Mouse (Mus musculus) limb, embryonic 10.5 days (tissue): Measurements from ENCODE around the gene Tfap2a. TPM values are rescaled to one million over a fixed set of nuclear protein-coding genes. Genes with fewer than 3 reads are reported as not detected.

ENCODE experiments used
- DNase-seq: peaks from one replicate; pipeline ENCODE4 v3.0.0-alpha.2; 2017; ENCODE audit warnings: low spot score
- H3K27ac ChIP-seq: fragments of 300-500 bp; sonication (generic); 2 replicates; pipeline ENCODE4 v1.5.1; 2016; ENCODE audit warnings: mild to moderate bottlenecking
- H3K27me3 ChIP-seq: fragments of 300-500 bp; sonication (generic); 2 replicates; pipeline ENCODE4 v1.6.1; 2016; ENCODE audit warnings: low read depth, mild to moderate bottlenecking; ENCODE audit not compliant: poor library complexity, severe bottlenecking
- H3K36me3 ChIP-seq: fragments of 300-500 bp; sonication (generic); 2 replicates; pipeline ENCODE4 v1.6.1; 2016; ENCODE audit warnings: mild to moderate bottlenecking, moderate library complexity
- H3K4me1 ChIP-seq: fragments of 300-500 bp; sonication (generic); 2 replicates; pipeline ENCODE4 v1.6.1; 2016
- H3K4me3 ChIP-seq: fragments of 300-500 bp; sonication (generic); 2 replicates; pipeline ENCODE4 v1.5.1; 2016; ENCODE audit warnings: mild to moderate bottlenecking, moderate library complexity
- H3K9me3 ChIP-seq: fragments of 300-500 bp; sonication (generic); replicated peaks from 2 replicates; pipeline ENCODE4 v1.6.1; 2016; ENCODE audit warnings: mild to moderate bottlenecking
- WGBS: fragments of 180-500 bp; shearing (Covaris S2); methylation state at CpG from one replicate; pipeline ENCODE4 v1.1.7; 2016; 5-methylcytosine and 5-hydroxymethylcytosine counted together
- polyA plus RNA-seq: library from polyadenylated mRNA; unstranded; fragments of >200 nt; fragmentation: Nextera tagmentation; extraction: Ambion mirVana; gene quantifications from 2 replicates; pipeline ENCODE4 v1.2.1, GENCODE M21; 2016

Tfap2a gene
- polyA plus RNA-seq, 1 experiment from 2014 or later: 6.9 TPM

DNA sequence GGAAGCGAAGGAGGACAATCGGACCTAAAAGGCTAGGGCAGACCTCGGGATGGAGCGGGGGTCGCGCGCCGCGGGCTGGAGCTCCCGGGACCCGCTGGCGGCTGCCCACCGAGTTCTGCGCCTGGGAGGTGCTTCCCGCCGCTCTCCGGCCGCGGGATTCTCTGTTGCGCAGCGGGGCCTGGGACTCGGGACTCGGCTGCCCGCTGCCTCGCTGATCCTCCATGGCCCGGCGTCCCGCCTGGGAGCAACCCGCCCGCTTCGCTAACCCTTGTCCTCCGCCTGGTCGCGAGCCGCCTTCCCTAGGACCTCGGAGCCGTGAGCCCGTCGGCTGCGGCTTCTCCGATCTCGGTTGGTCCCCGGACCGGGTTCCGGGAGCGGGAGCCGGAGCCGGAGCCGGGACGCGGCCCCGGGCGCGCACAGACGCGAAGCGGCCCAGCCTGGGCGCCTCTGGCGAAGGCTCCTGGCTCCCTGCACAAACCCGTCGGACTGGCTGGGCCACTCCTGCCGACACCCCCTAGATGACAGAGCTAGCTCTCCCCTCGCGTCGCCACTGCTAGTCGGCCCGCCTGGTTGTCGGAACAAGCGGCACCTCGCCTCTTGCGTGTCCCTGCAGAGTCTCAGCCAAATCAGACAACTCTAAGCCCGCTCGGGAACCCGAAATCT, 6.9 kb downstream of the Tfap2a start:
- H3K27me3 ChIP-seq: peaks cover 83% of the 10 kb centered on the region
- under 1% methylated on average over 73 of the region's 74 CpGs for WGBS

DNA sequence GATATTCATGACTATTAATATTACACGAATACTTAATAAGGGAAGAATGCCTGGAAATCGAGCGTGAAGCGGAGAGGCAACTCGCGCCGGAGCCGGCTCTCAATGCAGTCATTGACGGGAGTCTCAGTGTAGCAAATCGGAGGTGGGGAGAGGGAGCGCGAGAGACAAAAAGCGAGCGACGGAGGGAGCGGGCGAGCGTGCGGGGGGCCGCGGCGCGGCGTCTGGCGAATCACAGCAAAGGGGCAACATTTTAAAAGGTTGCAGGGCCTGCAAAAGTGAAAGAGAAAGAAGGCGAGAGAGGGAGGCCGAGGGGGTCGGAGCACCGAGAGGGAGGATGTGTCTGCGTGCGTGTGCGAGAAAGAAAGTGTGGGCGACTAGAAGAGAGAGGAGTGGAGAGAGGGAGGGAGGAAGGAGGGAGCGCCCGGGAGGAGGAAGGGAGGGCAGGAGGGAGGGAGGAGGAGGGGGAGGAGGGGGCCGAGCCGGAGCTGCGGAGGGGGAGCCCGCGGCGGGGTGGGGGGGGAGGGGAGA, 7.5 kb downstream of the Tfap2a start:
- WGBS: under 1% methylated on average over 37 of the region's 41 CpGs

More for the DNA sequence above, 6.9 kb downstream of the Tfap2a start:
- Histone ChIP-seq H3K36me3 (no peaks in the 10 kb centered on the region), H3K4me1 (peaks cover 74% of the 10 kb centered on the region), H3K4me3 (peak overlapping the region; percentile 71), H3K9me3 (no peaks in the 10 kb centered on the region), H3K27ac (peak overlapping the region; percentile 96)
- peak; percentile 86 for DNase-seq

GRCm38 (mm10) chr13:40729592-40730431, 8.4 kb downstream of the Tfap2a start:
- Histone ChIP-seq H3K4me1 (peaks cover 76% of the 10 kb centered on the region), H3K27me3 (peaks cover 81% of the 10 kb centered on the region), H3K9me3 (no peaks in the 10 kb centered on the region), H3K4me3 (peak overlapping the region; percentile 71), H3K36me3 (no peaks in the 10 kb centered on the region), H3K27ac (peak overlapping the region; percentile 96)
- DNase-seq: peak; percentile 74
- under 1% methylated on average over 52 of the region's 52 CpGs for WGBS

More for the DNA sequence above, 7.5 kb downstream of the Tfap2a start:
- Histone ChIP-seq H3K4me3 (peak overlapping the region; percentile 71), H3K9me3 (no peaks in the 10 kb centered on the region), H3K27me3 (peaks cover 81% of the 10 kb centered on the region), H3K36me3 (no peaks in the 10 kb centered on the region), H3K4me1 (peaks cover 74% of the 10 kb centered on the region), H3K27ac (peak overlapping the region; percentile 96)
- DNase-seq: peak; percentile 84

DNA sequence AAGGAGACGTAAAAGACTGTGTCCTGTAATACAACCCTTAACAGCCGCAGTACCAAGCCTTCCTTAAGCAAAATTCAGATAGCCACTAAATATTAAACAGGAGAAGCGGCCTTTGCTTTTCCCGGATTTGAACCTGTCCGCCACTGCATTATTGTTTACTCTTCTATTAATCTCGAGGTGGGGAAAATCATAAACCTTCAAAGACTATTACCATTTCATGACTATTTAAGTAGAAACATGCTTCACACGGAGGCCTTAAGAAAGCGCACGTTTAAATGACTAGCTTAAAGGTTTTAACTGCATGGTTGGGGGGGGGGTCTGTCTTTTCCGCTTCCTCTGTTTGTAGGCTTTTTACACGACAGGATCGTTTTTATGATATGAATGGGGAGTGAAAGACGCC, 9.1 kb downstream of the Tfap2a start:
- H3K36me3 ChIP-seq: no peaks in the 10 kb centered on the region
- peak; percentile 36 for DNase-seq
- H3K4me3 ChIP-seq: peak overlapping the region; percentile 71
- peaks cover 80% of the 10 kb centered on the region for H3K27me3 ChIP-seq
- WGBS: under 1% methylated on average over 13 of the region's 13 CpGs
- H3K4me1 ChIP-seq: peaks cover 69% of the 10 kb centered on the region
- peak overlapping the region; percentile 96 for H3K27ac ChIP-seq
- no peaks in the 10 kb centered on the region for H3K9me3 ChIP-seq

DNA sequence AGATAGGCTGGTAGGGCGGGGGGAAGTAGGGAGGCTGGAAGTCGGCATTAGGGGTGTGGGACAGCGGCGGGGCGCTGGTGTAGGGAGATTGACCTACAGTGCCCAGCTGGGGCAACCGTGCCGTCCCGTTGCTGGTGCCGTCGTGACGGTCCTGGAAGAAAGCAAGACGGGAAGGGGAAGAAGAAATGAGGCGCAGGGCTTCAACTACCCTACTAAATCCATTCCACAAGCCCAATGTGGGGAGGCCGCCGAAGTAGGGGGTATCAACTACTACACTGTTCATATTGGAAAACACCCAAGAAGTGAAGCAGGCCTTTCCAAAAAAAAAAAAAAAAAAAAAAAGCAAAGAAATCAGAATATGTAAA, 9.6 kb downstream of the Tfap2a start:
- Histone ChIP-seq H3K27ac (peak overlapping the region; percentile 96), H3K4me3 (peak overlapping the region; percentile 71), H3K9me3 (no peaks in the 10 kb centered on the region), H3K36me3 (no peaks in the 10 kb centered on the region), H3K4me1 (peaks cover 68% of the 10 kb centered on the region), H3K27me3 (peaks cover 80% of the 10 kb centered on the region)
- DNase-seq: no peak
- WGBS: 2% methylated on average over 15 of the region's 15 CpGs

- under 1% methylated on average over 42 of the region's 42 CpGs for WGBS
- peak overlapping the region; percentile 96 for H3K27ac ChIP-seq
- H3K4me3 ChIP-seq: peak overlapping the region; percentile 71
- H3K4me1 ChIP-seq: peaks cover 68% of the 10 kb centered on the region
- H3K27me3 ChIP-seq: peaks cover 78% of the 10 kb centered on the region
- H3K36me3 ChIP-seq: no peaks in the 10 kb centered on the region
- peak; percentile 73 for DNase-seq
- no peaks in the 10 kb centered on the region for H3K9me3 ChIP-seq
These were observed 10.2 kb downstream of the Tfap2a start for GRCm38 (mm10) chr13:40727731-40728625.

DNA sequence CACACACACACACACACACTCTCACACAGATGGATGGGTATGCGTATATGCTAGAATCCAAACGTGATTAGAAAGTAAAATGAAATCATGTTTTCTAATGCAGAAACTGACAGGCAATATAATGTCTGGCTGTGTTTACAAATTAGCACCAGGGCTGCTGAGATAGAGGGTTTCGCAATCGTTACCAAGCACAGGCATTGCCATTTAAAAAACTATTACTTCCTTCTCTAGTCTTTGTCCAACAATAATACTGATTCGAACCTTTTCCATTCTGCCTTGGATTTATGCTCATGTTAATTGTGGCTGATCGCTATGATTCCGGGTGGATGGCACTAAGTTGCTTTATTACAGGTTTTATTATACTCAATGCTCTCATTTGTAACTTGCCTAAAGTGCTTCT, 12.3 kb downstream of the Tfap2a start:
- Histone ChIP-seq H3K27me3 (peaks cover 58% of the 10 kb centered on the region), H3K9me3 (no peaks in the 10 kb centered on the region), H3K27ac (no peak overlapping the region; the same call in 1 of the 2 replicates), H3K4me3 (peak overlapping the region; percentile 33), H3K4me1 (peaks cover 66% of the 10 kb centered on the region), H3K36me3 (no peaks in the 10 kb centered on the region)
- peak; percentile 30 for DNase-seq
- WGBS: 6% methylated on average over 7 of the region's 7 CpGs

DNA sequence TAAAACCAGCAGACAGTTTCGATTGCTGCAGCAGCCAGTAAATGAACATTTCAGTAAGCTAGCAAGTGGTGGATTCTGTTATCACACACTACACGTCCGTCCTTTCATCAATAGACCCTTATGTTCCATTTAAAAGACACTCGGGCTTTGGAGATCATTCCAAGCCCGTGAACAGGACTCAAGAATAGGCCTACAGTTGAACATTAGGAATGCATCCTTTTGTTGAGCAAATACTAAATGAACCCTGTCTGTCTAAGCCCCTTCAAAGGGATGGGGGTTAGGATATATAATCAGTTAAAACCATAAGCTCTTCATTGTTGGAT, 14.6 kb downstream of the Tfap2a start:
- Histone ChIP-seq H3K27ac (peak overlapping the region; percentile 80), H3K36me3 (no peaks in the 10 kb centered on the region), H3K9me3 (no peaks in the 10 kb centered on the region), H3K27me3 (peaks cover 47% of the 10 kb centered on the region), H3K4me1 (peaks cover 79% of the 10 kb centered on the region), H3K4me3 (peak overlapping the region; percentile 56)
- 8% methylated on average over 5 of the region's 5 CpGs for WGBS
- no peak for DNase-seq

DNA sequence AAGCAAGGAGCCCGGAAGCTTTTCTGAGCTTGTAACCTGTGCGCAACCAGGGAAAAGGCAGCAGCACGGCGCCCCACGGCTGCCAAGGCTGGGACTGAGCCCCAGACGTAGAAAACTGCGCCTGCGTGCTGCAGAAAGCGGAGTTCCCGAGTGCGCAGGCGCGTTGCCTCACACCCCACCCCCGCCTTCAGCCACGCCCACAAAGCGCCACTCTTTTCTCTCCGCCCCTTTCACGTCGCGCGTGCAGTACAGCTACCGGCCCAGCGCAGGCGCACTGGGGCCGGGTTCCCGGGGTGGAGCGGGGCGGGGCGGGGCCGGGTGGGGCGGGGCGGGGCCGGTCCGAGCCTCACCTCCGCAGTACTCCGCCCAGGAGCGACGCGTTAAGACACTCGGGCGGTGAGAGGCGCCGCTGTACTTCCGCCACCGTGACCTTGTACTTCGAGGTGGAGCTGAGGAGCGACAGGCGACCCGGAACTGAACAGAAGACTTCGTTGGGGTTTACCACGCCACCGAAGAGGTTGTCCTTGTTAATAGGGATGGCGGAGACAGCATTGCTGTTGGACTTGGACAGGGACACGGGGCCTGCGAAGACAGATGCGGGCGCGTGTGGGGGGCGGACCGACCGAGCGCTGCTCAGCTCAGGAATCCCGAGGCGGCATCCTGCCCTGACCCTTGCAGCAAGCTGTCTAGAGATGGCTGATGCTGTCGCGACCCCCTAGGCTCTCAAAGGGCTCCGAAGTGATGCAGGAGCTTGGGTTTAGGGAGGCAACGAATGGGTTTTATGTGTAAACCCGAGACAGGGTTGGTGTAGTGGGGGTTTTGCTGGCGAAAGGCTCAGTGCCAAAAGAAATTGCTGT, 15.2 kb downstream of the Tfap2a start:
- under 1% methylated on average over 70 of the region's 70 CpGs for WGBS
- peaks cover 79% of the 10 kb centered on the region for H3K4me1 ChIP-seq
- peak overlapping the region; percentile 56 for H3K4me3 ChIP-seq
- DNase-seq: peak; percentile 99
- H3K27ac ChIP-seq: peak overlapping the region; percentile 80
- peaks cover 47% of the 10 kb centered on the region for H3K27me3 ChIP-seq
- no peaks in the 10 kb centered on the region for H3K36me3 ChIP-seq
- H3K9me3 ChIP-seq: no peaks in the 10 kb centered on the region

DNA sequence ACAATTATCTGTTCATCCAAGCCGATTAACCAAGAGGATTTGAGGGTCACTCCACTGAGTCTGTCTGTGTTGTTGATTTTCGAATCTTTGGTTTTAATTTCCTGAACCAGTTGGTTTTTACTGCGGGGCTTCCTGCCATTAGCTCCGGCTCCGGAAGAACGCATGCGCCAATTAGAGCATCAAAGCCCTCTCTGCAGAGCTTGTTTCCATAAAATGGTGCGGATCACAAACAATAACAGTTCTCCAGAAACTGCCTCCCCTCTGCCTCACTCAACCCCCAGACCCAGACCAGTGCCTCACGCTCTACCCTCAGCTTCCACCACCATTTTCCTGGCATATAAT, 18.5 kb downstream of the Tfap2a start:
- Histone ChIP-seq H3K36me3 (no peaks in the 10 kb centered on the region), H3K27ac (peak overlapping the region; percentile 87), H3K27me3 (peaks cover 57% of the 10 kb centered on the region), H3K9me3 (no peaks in the 10 kb centered on the region), H3K4me3 (peak overlapping the region; percentile 28), H3K4me1 (peaks cover 73% of the 10 kb centered on the region)
- 3% methylated on average over 9 of the region's 9 CpGs for WGBS
- peak; percentile 66 for DNase-seq

DNA sequence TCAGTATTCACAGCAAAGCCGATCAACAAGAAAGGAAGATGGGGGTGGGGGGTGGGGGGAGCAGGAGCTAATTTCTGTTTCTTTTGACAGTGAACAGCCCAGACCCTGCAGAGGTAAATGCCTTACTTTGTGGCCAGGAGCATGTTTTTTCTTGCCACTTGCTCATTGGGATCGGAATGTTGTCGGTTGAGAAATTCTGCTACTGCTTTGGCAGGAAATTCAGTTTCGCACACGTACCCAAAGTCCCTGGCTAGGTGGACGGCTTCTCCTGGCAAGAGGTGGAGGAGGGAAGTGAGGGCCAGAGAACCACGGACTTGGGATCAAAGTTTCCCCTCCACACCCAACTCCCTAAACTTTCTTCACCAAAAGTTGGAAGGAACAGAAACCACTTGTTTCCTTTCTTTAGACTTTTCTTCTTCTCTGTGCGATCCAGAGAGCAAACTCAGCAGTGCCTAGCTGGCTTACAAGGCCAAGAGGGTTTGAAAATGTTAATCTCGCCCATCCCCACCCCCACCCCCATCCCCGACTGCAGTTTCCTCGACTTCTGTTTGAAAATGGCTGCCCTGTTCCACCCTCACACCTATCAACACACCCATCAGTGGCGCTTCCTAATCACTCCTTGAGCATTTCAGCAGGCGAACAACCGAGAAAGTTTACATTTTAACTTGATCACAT, 19.0 kb downstream of the Tfap2a start:
- Histone ChIP-seq H3K4me1 (peaks cover 78% of the 10 kb centered on the region), H3K4me3 (peak overlapping the region; percentile 28), H3K27me3 (peaks cover 58% of the 10 kb centered on the region), H3K36me3 (no peaks in the 10 kb centered on the region), H3K9me3 (no peaks in the 10 kb centered on the region), H3K27ac (peak overlapping the region; percentile 87)
- WGBS: 9% methylated on average over 14 of the region's 14 CpGs
- peak; percentile 69 for DNase-seq
